Mouse (Mus musculus) mouse trophoblast stem cell (cell line): Measurements from ENCODE around the gene Kdm4d.
"Not testable (repeated sequence)": the region's sequence is repeated elsewhere in the genome, so short reads cannot be mapped to it uniquely, and the experiment has no call there.

ENCODE experiments used
- in situ Hi-C, 2 experiments: fragments of 300-500 bp; cut with MseI, MboI; formaldehyde crosslinking; loops; 2 replicates in 1 of 2; 3 replicates in 1 of 2; pipeline ENCODE4 v1.15.1; 2025

The Kdm4d gene

GRCm38 (mm10) chr9:14500023-14500915 lies at the start of gene Kdm4d, which contains the start of gene Cwc15:
Gene Kdm4d, minus strand, starts transcription at chr9:14500482.
Gene Cwc15, plus strand, starts transcription at chr9:14500617.
- in situ Hi-C loops: no loop called here

- in situ Hi-C loops: no loop called here
These were observed 48.1 kb upstream of the Kdm4d start for GRCm38 (mm10) chr9:14548366-14548761.

GRCm38 (mm10) chr9:14547584-14548365 lies 47.5 kb upstream of the Kdm4d start:
- in situ Hi-C loops: no loop called here

- in situ Hi-C loops: no loop called here
These were observed 43.9 kb upstream of the Kdm4d start for GRCm38 (mm10) chr9:14544034-14544757.

GRCm38 (mm10) chr9:14534833-14535456 lies 34.7 kb upstream of the Kdm4d start:
- in situ Hi-C loops: no loop called here

- in situ Hi-C loops: no loop called here
These were observed 33.4 kb upstream of the Kdm4d start for GRCm38 (mm10) chr9:14533659-14534058.

- in situ Hi-C loops: no loop called here
These were observed 32.0 kb upstream of the Kdm4d start for GRCm38 (mm10) chr9:14532283-14532682.

- in situ Hi-C loops: no loop called here
These were observed 29.7 kb upstream of the Kdm4d start for GRCm38 (mm10) chr9:14530004-14530403.

- in situ Hi-C loops: loop anchor here (5.0 to 10.0 kb wide), 3 partner anchors 174 to 541 kb away; no protein-coding TSS in a partner anchor
These were observed 23.2 kb upstream of the Kdm4d start for GRCm38 (mm10) chr9:14523408-14524043.

- in situ Hi-C loops: loop anchor here (5.0 to 10.0 kb wide), 3 partner anchors 176 to 543 kb away; no protein-coding TSS in a partner anchor
These were observed 21.4 kb upstream of the Kdm4d start for GRCm38 (mm10) chr9:14521695-14522094.

GRCm38 (mm10) chr9:14520971-14521670 lies 20.8 kb upstream of the Kdm4d start:
- in situ Hi-C loops: loop anchor here (5.0 to 10.0 kb wide), 3 partner anchors 176 to 544 kb away; no protein-coding TSS in a partner anchor

GRCm38 (mm10) chr9:14518105-14518504 lies 17.8 kb upstream of the Kdm4d start:
- in situ Hi-C loops: no loop called here

- in situ Hi-C loops: no loop called here
These were observed 17.0 kb upstream of the Kdm4d start for GRCm38 (mm10) chr9:14517296-14517695.

GRCm38 (mm10) chr9:14512633-14513445 lies 12.6 kb upstream of the Kdm4d start:
- in situ Hi-C loops: no loop called here

GRCm38 (mm10) chr9:14500916-14501424 lies 688 bp upstream of the Kdm4d start:
- in situ Hi-C loops: no loop called here

- in situ Hi-C loops: no loop called here
These were observed 1.2 kb downstream of the Kdm4d start for GRCm38 (mm10) chr9:14498896-14499705.

GRCm38 (mm10) chr9:14463668-14464067 lies 36.6 kb downstream of the Kdm4d start:
- in situ Hi-C loops: not testable (repeated sequence)

- in situ Hi-C loops: not testable (repeated sequence)
These were observed 37.7 kb downstream of the Kdm4d start for GRCm38 (mm10) chr9:14462536-14462935.
